Mouse (Mus musculus): ENCODE data around the gene Ece2.
A peak's percentile ranks its signal among the peaks of the same experiment; 100 is the strongest.

The Ece2 gene

DNA sequence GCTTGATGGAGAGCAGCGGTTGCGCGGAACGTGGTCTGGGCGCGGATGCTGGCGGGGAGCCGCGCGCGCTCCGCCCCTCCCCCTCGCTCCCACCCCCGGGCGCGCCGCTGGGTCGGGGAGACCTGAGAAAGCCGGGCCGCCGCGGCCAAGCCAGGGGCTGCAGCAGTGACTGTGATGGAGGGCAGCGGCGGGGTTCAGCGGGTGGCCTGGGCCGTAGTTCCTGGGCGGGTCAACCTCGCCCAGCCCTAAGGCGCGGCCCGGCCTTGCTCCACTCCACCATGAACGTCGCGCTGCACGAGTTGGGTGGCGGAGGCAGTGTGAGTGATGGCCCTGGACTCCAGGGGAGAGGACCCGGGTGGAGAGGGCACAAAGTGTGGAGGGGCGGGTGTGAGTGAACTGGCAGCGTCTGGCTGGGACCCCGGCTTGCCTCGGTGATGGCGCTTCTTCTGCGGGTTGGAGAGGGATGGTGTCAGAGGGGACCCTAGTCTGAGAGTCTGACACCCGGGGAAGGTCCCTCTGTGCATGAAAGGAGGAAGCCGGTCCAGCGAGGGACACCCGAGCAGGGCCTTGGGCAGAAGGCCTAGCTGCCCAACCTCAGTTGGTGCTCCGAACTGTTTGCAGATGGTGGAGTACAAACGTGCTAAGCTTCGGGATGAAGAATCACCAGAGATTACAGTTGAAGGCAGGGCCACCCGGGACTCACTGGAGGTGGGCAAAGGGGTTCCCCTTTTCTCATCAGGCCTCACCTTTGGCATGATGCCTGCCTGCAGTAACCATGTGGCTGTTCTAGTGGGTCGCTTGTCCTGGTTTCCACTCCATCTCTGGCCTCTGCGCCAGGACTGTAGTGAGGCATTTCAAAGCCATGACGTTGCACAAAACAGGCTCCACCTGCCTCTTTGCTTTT, at the start of gene Ece2:
Gene Ece2, plus strand, starts transcription at position 98 of the 904 bp plus-strand sequence.
- no peak for DNase-seq (ENCODE audit: low read depth, low spot score)

DNA sequence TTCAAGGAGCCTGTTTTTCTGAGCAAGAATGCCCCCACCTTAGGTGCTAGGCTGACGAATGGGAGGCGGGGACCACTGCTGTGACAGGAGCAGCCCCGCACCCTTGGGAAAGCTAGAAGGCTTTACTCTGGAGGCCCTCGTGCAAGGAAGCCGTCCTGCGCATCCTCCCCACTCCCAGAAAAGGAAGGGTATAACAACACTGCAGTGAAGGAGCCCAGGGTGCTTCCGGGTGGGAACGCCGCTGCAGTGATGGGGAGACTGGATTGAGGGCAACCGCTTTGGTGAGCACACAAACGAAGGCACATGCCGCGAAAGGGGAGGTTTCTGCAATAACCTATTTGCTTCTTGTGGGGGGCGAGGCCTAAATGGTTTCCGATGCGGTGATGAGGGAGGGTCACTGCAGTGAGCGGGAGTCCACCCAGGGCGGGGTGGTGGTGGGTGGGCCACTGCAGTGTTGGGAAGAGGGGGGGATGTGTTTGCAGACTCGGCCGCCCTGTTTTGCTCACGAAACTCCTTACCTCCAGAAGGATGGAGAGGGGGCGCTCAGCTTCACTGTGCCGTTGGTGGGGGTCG, 40.2 kb upstream of the Ece2 start, which contains the start of gene Vwa5b2:
Gene Vwa5b2, plus strand, starts transcription at position 106 of the 573 bp plus-strand sequence.
- DNase-seq (ENCODE audit: low read depth, low spot score) = no peak

DNA sequence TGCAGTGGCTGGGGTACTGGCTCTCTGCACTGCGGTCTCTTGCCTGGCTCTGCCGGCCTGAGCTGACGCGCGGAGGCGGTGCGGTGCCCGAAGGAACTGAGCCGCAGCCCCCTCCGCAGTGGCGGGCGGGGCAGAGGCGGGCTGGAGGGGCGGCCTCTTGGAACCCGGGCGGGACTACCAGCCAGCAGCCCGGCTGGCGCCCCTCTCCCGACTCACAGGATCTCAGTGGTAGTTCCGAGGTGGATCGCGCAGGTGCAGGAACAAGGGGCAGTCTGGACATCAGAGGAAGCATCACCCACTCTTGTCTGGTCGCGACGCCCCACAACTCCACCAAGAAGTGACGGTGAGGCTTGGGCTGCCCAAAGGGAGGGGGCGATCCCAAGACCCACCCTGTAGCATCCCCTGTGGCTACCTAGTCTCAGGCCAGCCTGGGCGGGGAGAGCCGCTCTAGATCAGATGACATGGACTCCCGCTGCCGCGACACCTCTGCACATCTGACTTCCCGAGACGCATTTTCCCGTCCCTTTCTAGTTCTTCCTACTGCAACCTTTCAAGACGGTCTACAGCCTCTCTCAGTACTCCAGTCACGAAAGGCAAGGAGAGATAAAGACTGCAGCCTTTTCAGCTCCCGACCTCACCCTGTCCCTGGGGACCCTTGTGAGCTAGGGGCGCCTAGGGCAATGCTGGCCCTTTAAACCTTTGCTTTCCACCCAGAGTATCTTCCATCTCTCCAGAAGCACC, 39.5 kb upstream of the Ece2 start:
- peak; percentile 41 for DNase-seq (ENCODE audit: low read depth, low spot score)

DNA sequence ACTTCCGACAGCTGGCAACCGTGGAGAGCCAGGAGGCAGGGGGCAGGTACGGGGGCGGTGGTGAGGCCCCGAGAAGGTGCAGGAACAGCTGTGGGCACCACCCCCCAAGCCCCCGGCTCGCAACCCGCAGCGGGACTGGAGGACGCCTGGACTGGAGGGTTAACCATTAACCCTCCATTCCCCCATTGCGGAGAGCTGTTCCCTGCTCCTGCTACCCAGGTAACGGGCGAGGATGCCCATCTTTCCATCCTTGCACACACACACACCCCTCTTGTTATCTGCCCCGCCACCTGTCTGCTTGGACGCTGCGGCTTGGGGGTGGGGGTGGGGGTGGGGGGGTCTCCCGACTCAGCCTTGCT, 39.0 kb upstream of the Ece2 start:
- no peak for DNase-seq (ENCODE audit: low read depth, low spot score)

DNA sequence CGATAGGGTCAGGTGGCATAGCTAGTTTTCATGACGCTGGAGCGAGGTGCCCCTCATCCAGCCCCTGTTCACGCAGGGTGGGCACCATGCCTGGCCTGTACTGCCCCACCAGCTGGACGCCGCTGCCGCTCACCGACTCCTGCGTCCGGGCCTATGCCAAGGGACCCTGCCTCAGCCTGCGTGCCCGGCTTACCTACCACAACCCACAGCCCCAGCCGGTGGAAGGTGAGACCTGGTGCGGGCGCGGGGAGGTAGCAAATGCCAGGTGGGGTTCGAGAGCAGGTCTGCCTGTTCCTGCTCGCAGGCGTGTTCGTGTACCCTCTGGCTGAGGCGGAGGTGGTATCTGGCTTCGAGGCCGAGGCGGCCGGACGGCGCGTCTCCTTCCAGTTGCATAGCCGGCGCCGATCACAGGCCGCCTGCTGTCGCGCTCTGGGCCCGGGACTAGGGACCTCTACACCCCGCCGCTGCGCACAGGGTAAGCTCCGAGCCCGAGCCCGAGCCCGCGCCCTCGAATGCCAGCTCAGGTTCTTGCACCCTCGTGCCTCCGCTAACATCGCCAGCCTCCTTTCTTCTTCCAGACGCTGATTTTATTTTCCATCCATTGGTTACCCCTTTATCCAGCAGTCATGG, 38.4 kb upstream of the Ece2 start:
- no peak for DNase-seq (ENCODE audit: low read depth, low spot score)

DNA sequence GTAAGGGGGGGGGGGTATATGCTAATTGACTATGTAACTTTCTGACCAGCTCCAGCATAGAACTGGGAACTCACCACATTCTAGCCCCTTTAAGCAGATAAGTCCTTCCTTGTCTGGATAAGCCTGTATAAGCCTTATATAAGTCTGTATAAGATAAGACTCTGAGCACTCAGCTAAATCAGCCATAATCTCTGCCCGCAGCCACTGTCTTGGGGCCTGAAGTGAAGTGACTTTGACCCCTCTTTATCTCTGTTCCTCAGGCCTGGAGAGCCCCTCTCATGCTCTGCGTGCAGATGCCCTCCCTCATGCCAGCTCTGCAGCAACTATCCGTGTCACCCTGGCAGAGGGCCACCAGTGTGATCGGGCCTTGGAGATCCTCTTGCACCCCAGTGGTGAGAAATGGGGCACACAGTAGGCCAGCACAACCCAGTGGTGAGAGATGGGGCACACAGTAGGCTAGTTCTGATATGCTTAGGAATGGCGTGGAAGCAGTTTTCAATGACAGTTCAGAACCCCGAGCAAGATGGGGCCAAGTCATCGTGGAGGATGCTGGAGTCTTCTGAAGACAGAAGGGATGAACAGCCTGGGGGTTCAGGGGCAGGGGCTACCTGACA, 34.5 kb upstream of the Ece2 start:
- DNase-seq (ENCODE audit: low read depth, low spot score) = no peak

DNA sequence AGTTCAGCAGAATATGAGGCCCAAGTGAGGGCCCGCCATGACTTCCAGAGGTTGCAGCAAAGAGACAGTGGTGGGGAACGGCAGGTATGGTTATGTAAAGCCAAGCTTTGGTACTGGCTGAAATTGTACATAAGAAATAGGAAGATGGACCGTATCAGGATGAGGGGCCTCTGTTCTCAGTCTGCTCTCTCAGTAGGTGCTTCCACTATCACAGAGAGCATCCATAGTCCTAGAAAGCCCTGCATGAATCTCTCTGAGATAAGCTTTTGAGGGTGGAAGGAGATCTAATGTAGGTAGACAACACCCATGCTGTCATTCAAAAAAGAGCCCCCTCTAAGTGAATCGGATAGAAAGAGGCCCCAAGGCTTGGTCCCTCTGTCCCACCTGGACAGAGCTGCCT, 33.9 kb upstream of the Ece2 start:
- DNase-seq (ENCODE audit: low read depth, low spot score) = no peak

DNA sequence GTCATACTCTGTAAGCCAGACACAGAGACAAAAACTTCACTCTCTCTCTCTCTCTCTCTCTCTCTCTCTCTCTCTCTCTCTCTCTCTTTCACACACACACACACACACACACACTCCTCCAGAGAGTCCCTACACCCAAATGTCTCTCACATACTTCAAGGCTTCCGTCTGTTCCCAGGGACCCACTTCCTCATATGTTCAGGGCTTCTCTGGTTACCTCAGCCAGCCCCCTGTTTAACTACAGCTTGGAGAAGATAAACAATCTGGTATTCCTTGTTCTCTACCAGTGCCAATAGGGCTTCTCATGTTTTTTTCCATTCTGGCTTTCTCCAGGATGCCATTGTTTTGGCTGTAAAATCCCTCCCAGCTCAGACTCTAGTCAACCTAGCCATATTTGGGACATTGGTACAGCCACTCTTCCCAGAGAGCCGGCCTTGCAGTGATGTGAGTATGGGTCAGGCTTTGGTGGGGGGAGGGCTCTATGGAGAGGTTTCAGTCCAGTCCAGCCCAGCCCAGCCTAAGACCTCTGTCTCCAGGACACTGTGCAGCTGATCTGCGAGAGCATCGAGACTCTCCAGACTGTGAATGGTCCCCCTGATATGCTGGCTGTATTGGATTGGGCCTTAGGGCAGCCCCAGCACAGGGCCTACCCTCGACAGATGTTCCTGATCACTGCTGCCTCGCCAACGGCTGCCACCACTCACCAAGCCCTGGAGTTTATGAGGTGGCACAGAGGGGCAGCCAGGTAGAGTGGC, 32.8 kb upstream of the Ece2 start:
- no peak for DNase-seq (ENCODE audit: low read depth, low spot score)

DNA sequence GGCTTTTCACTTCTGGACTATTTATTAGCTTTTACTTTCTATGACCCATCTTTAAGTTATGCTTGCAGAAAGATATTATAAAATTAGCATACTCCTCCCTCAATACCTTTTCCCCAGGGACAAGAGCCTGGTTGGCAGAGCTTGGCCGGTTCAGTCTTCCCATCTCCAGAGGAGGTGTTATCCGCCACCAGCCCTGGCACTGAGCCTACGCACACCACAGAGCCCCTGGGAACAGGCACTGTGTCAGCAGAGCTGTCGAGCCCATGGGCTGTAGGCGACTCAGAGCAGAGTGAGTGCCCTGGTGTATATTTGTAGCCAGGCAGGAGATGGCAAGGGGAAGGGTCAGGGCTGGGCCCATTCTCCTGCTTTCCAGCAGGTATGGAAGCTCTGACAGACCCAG, 29.1 kb upstream of the Ece2 start:
- no peak for DNase-seq (ENCODE audit: low read depth, low spot score)

DNA sequence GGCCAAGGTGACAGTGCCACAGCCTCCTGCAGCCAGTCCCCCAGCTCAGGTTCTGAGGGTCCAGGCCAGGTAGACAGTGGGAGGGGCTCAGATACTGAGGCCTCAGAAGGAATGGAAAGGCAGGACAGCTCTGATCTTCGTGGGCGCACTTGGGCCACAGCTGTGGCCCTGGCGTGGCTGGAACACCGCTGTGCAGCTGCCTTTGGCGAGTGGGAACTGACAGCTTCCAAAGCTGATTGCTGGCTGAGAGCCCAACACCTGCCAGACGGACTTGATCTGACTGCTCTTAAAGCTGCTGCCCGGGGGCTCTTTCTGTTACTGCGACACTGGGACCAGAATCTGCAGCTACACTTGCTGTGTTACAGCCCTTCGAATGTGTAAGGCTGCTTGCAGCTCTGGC, 24.9 kb upstream of the Ece2 start:
- DNase-seq (ENCODE audit: low read depth, low spot score) = no peak

DNA sequence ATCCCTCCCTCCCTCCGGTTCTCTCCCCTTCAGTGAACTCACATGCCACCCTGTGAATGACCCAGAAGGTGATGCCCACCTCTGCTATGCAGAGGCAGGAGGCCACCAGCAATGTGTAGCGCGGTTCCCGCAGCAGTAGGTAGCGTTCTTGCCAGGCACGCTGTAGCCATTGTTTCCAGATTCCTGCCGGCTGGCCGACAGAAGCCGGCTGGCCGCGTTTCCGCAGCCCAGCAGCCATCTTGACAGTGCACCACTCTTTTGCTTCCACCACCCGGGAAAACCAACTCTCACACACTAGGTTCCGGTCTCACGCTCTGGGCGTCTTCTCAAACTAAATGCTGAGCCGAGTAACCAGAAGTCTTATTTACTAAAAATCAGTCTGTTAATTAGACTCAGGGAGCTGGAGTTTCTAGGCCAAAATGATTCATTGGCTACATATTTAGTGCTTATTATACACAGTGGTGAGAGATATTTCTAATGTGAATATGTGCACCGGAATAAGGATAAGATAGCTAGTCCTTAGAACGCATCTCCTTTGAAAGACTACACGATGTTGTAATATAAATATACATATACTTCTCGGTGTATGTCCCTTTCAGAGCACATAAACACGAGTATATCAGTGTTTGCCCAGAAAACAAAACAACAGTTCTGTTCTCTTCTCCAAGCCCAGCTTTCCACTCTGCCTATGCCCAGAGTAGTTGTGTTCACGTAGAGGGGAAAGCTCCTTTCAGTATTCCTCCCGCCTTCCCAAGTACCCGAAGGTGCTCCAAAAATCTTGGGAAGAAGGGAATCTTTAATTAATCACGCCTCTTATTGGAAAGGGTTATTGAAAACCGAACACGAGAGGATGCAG, 18.9 kb upstream of the Ece2 start:
- peak; percentile 91 for DNase-seq (ENCODE audit: low read depth, low spot score)

DNA sequence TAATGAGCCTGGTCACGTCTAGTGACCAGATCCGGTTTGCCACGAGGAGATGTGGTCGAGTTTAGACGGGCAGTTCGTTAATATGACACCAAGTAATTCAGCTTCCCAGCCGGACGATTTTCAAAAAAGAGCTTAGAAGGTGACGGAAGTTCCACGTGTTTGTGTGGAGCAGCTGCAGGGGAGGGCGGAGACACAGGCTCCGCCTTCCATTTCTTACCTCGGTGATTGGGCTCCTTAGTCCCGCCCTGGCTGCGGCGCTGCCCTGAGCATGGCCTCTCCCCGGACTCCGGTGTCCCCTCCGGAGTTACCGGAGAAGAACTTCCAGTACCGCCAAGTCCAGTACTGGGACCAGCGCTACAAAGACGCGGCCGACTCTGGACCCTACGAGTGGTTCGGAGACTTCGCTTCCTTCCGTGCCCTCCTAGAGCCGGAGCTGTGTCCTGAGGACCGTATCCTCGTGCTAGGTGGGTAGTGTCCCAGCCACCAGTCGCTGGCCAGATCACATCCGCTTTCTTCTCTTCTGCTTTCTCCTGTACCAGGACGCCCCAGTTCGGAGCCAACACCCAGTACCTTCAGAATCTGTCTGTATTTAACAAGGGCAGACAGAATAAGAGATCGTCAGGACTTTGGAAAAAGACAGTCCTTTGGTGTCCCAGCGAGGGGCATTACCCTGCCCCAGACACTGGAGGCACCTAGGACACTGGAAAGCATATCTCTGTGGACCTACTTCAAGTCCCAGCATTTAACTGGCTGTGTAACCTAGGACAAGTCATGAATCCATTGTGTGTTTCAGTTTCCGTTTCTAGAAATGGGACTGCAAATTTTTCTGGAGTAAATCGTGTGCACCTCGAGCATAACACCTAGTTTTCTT, 18.0 kb upstream of the Ece2 start, which contains the start of the genes Eef1akmt4, Gm49333 and Alg3:
Gene Eef1akmt4, plus strand, starts transcription at position 237 of the 871 bp plus-strand sequence.
Gene Gm49333, plus strand, starts transcription at position 254 of the 871 bp plus-strand sequence.
Gene Alg3, minus strand, starts transcription at position 379 of the 871 bp plus-strand sequence.
- DNase-seq (ENCODE audit: low read depth, low spot score) = peak; percentile 95

DNA sequence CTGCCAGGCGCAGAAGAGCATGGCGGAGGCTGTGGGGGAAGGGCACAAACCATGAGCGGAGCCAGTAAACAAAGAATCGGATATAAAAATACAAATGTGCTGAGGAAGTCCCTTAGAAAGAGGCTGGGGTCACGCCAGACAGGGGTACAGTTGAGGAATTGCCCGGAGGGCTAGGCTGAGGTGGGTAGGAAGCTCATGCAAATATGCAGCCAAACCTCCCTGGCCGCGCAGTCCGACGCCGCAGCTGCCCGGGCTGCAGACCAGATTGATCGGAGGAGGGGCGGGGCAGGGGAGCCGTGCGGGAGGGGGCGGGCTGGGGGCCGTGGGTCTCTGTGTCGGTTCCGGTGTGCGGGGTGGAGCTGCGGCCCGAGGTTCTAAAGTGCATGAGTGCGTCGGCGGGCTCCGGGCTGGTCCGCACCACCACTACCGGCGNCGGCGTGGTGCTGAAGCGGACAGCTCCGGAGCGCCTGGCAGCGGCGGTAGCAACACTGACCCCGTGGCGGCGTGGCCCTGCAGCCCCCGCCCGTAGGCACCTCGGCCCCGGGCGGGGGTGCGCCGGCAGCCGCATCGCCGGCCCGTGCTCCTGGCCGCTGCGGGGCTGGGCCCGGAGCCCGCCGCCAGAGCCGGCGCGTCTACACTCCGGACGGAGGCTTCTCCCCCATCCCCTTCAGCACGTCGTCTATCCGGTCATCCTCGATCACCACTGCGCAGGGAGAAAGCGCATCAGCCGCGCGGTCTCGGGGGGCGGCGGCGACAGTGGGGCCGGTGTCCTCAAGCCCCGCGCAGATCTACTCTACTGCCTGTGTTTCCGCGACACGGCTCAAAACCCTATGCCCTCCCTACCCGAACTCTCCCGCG, 9.9 kb upstream of the Ece2 start:
- DNase-seq (ENCODE audit: low read depth, low spot score) = no peak

DNA sequence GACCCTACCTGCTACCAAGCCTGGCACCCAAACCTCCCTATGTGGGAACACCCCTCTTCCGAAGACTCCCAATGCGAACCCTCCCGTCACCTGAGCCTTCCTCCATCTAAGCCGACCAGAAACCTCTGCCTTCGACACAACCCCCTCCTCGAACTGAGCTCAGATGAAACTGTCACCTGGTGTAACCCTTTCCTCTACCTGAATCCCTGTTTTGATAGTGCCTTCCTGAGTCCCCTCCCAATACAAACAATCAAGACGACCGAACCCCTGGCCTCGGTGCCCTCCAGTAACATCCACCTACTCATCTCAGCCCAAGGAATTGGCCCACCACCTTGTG, 9.3 kb upstream of the Ece2 start:
- no peak for DNase-seq (ENCODE audit: low read depth, low spot score)

DNA sequence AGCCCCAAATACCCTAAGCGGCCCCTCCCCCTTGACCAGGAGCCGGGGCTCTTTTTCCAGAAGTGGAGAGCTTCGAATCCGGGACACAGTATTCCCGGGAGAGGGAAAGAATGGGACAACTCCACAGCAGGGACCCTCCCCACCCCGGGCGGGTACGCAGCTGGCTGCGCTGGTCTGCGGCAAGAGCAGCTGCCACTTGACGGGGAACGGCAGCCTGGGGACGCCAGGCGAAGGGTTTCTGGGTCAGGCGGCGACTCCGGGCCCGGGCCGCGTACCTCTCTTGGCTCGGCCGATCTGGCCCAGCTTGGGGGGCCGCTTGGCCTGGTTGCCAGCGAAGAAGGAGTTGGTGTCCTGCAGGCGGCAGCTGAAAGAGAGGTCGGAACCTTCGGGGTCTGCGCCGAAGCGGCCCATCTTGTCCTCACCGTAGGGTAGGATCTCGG, 8.9 kb upstream of the Ece2 start:
- DNase-seq (ENCODE audit: low read depth, low spot score) = no peak

DNA sequence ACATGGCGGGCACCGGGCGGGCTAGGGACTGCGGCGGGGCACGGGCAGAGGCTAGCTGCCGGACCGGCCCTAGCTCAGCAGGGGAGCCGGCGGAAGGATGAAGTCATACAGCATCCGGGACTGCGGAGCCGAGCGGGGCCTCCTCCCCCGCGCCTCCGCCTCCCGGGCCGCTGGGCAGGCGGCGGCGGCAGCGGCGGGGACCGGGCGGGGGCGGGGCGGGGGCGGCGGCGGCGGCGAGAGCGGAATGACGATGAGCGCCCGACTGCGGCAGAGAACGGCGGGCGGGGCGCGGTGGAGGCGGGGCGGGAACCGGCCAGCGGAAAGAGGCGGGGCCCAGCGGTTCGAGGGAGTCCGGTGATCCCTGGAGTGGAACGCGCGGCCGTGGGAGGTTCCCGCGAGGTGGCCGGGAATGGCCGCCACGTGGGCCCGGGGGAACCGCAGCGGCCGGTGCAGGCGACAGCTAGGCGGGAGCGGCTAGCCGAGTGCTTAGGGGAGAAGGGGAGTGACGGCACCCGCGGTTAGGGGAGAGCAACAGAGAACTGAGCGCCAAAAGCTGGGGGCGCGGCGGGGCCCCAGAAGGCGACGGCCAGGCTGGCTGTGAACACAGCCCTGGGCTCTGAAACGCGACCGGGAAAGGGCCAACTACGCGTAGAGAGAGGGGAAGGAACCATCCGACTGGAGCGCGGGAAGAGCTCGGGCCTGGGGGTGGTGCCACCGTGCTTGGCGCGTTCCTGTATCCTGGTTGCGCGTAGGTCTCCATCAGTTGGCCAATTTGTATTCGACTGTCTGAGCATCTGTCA, 8.2 kb upstream of the Ece2 start, which contains the start of gene Camk2n2:
Gene Camk2n2, minus strand, starts transcription at position 97 of the 800 bp plus-strand sequence.
- DNase-seq (ENCODE audit: low read depth, low spot score) = peak; percentile 32
